Mouse (Mus musculus) intestine, postnatal 0 days (tissue): ENCODE results near the gene Ppp1r10. TPM values are rescaled to one million over a fixed set of nuclear protein-coding genes. Genes with fewer than 3 reads are reported as not detected.

ENCODE experiments used
- ATAC-seq: fragments of 200-750 bp; cut with Nextera tagmentation; 2 replicates; pipeline ENCODE4 v1.8.0; 2017; ENCODE audit warnings: mild to moderate bottlenecking, moderate TSS enrichment, moderate library complexity
- H3K27ac ChIP-seq: fragments of 300-500 bp; sonication (generic); 2 replicates; pipeline ENCODE4 v1.5.1; 2014; ENCODE audit warnings: mild to moderate bottlenecking, low read depth, low read length, moderate library complexity
- H3K27me3 ChIP-seq: fragments of 300-500 bp; sonication (generic); replicated peaks from 2 replicates; pipeline ENCODE4 v1.6.1; 2014; ENCODE audit warnings: low read length, mixed read lengths; ENCODE audit not compliant: control insufficient read depth, insufficient read depth
- H3K36me3 ChIP-seq: fragments of 300-500 bp; sonication (generic); 2 replicates; pipeline ENCODE4 v1.6.1; 2014; ENCODE audit warnings: mild to moderate bottlenecking, moderate library complexity; ENCODE audit not compliant: control insufficient read depth, insufficient read depth
- H3K4me1 ChIP-seq: fragments of 300-500 bp; sonication (generic); replicated peaks from 2 replicates; pipeline ENCODE4 v1.6.1; 2014; ENCODE audit warnings: antibody characterized with exemption, low read length, mixed read lengths; ENCODE audit not compliant: control insufficient read depth, insufficient read depth
- H3K4me2 ChIP-seq: fragments of 300-500 bp; sonication (generic); replicated peaks from 2 replicates; pipeline ENCODE4 v1.6.1; 2014; ENCODE audit warnings: low read depth, mild to moderate bottlenecking, moderate library complexity
- H3K4me3 ChIP-seq: fragments of 300-500 bp; sonication (generic); 2 replicates; pipeline ENCODE4 v1.5.1; 2014; ENCODE audit warnings: low read depth, low read length
- H3K9ac ChIP-seq: fragments of 300-500 bp; sonication (generic); 2 replicates; pipeline ENCODE4 v1.6.1; 2014; ENCODE audit warnings: mild to moderate bottlenecking, low read depth, low read length
- H3K9me3 ChIP-seq: fragments of 300-500 bp; sonication (generic); 2 replicates; pipeline ENCODE4 v1.6.1; 2016; ENCODE audit warnings: mixed run types; ENCODE audit not compliant: control insufficient read depth
- CTCF ChIP-seq: sonication (generic); IDR thresholded peaks from 2 replicates; pipeline ENCODE4 v1.5.1; 2016; ENCODE audit warnings: low read depth, mild to moderate bottlenecking, control low read depth, antibody characterized with exemption, moderate library complexity
- WGBS: fragments of 180-500 bp; shearing (Covaris S2); extraction: QIAGEN DNeasy Blood & Tissue Kit; methylation state at CpG from one replicate; pipeline ENCODE4 v1.1.7; 2014; 5-methylcytosine and 5-hydroxymethylcytosine counted together
- polyA plus RNA-seq: library from polyadenylated mRNA; unstranded; fragments of >200 nt; fragmentation: Nextera tagmentation; extraction: Ambion mirVana; gene quantifications from 2 replicates; pipeline ENCODE4 v1.2.1, GENCODE M21; 2015

Ppp1r10 gene
- polyA plus RNA-seq, 1 experiment from 2014 or later, result 14.3 TPM

DNA sequence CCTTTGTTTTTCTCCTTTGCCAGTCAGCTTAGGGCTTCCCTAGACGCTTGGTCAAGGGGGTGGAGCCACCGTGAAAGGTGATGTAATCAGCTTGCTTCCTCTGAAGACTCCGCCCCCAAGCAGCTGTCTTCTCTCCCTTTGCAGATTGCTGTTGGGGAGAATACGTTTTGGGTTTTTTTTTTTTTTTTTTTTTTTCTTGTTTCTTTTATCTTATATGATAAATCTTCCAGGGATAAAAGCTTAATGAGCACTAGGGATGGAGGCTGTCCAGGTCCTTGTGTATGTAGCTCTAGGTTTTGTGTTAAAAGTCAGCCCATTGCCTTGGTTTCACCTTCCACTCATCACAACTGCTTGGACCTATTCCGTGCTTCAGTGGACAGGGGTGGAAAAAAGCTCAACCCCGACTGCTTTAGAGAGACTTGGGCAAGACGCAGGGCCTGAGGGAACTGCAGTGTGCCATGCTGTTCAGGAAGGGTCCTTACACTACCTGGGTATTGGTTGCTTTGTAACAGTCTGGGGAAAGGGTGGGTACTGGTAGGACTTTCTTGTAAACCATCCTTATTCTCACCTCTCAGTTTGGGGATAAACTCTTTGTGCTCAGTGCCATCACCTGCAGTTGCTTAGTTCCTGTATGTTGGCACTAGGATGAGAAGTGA, 3.0 kb downstream of the Ppp1r10 start:
- Histone ChIP-seq H3K36me3 (peaks cover 10% of the 10 kb centered on the region), H3K9ac (peak overlapping the region; percentile 93), H3K4me2 (peak overlapping the region; percentile 69), H3K4me1 (peaks cover 7% of the 10 kb centered on the region; the same call in 1 of the 2 replicates), H3K27me3 (no peaks in the 10 kb centered on the region), H3K27ac (peak overlapping the region; percentile 95), H3K4me3 (peak overlapping the region; percentile 86), H3K9me3 (no peaks in the 10 kb centered on the region)
- WGBS, result 10% methylated on average over 7 of the region's 7 CpGs
- no peak for TF ChIP-seq CTCF
- peak; percentile 16 for ATAC-seq

- H3K27me3 ChIP-seq, result no peaks in the 10 kb centered on the region
- no peak for TF ChIP-seq CTCF
- H3K9me3 ChIP-seq, result no peaks in the 10 kb centered on the region
- H3K4me1 ChIP-seq, result peaks cover 7% of the 10 kb centered on the region; the same call in 1 of the 2 replicates
- H3K36me3 ChIP-seq, result peaks cover 17% of the 10 kb centered on the region
- no peak overlapping the region for H3K27ac ChIP-seq
- H3K4me2 ChIP-seq, result peak overlapping the region; percentile 69
- no peak for ATAC-seq
- 19% methylated on average over 6 of the region's 6 CpGs for WGBS
- H3K9ac ChIP-seq, result peak overlapping the region; percentile 93; the same call in 1 of the 2 replicates
- peak overlapping the region; percentile 27; the same call in 1 of the 2 replicates for H3K4me3 ChIP-seq
Observed at GRCm38 (mm10) chr17:35919864-35920301, 3.6 kb downstream of the Ppp1r10 start.

DNA sequence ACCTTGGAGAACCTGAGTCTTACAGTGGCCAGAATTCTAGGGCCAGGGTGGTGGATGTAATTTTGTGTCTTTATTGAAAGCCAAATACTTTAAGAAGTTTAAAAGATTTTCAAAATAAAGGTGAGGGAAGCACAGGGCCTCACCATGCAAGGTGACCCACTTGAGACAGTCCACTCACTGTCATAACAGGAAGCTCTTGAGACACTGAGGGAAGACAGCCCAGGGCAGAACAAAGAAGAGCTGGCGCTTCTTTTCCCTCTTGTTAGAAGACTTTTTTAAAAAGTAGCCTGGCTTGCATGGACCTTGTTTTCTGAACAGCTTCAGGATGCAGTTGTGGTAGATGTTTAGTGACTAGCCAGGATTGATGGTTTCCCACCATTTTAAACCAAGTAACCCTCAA, 4.2 kb downstream of the Ppp1r10 start:
- Histone ChIP-seq H3K9ac (no peak overlapping the region), H3K4me3 (no peak overlapping the region), H3K36me3 (peaks cover 22% of the 10 kb centered on the region), H3K9me3 (no peaks in the 10 kb centered on the region), H3K27ac (no peak overlapping the region), H3K27me3 (no peaks in the 10 kb centered on the region), H3K4me2 (no peak overlapping the region), H3K4me1 (peaks cover 7% of the 10 kb centered on the region; the same call in 1 of the 2 replicates)
- no peak for ATAC-seq
- TF ChIP-seq CTCF, result no peak
- 67% methylated on average over 1 of the region's 1 CpGs for WGBS

DNA sequence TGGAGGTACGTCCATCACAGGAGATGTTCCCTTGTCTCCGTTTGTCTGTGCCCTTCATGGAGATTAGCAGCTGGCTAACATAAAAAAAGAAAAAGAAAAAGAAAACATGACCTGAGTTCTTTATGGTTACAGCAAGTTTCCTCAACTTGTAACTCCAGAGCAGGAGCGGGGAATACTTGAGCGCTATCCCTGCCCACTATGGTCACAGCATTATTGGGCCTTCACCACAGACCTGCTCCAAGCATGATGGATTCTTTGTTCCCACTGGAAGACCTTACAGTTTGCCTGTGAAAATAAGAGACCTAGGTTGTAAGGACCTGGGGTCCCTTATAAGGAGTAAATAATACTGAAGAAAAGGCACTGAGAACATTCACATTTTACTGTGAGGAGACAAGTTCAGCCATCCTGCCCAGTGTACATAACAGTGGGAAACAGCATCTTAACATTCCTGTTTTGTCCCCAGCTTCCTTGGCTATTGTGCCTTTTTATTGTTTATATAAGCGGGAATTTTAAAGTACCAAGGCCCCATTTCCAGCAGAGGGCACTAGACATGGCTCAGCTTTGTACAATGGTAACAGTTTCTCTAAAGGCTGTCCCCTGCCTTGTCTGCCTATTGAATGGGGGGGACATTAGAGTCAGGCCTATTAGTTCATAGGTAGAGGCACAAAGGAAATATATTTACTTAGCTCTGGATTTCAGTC, 4.8 kb downstream of the Ppp1r10 start:
- no peak overlapping the region for H3K4me3 ChIP-seq
- H3K27ac ChIP-seq, result peak overlapping the region; percentile 12; the same call in 1 of the 2 replicates
- WGBS, result 71% methylated on average over 5 of the region's 5 CpGs
- H3K4me2 ChIP-seq, result no peak overlapping the region
- H3K4me1 ChIP-seq, result peaks cover 4% of the 10 kb centered on the region; the same call in 1 of the 2 replicates
- no peak overlapping the region for H3K9ac ChIP-seq
- TF ChIP-seq CTCF, result peak; percentile 77
- ATAC-seq, result no peak
- H3K36me3 ChIP-seq, result peaks cover 25% of the 10 kb centered on the region
- H3K27me3 ChIP-seq, result no peaks in the 10 kb centered on the region
- no peaks in the 10 kb centered on the region for H3K9me3 ChIP-seq

DNA sequence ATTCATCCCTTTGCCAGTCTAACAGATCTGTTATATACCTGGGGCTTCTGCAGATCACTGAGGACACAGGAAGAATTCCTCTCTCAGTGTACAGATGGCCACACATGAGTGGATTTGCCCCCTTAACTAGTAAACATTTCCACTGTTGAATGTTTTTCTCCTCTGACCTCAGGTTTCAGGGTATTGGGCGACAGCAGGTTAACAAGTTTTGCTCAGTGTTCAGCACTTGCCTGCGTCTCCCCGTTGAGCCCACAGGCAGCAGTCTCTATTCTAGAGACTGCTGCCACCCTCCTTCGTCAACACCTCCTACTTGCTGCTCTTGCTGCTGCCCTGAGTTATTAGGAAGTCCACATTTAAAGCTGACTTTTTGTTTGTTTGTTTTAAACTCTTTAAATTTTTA, 5.5 kb downstream of the Ppp1r10 start:
- peaks cover 32% of the 10 kb centered on the region for H3K36me3 ChIP-seq
- no peak overlapping the region for H3K4me3 ChIP-seq
- H3K4me1 ChIP-seq, result peaks cover 4% of the 10 kb centered on the region; the same call in 1 of the 2 replicates
- ATAC-seq, result no peak
- peak overlapping the region; percentile 22; the same call in 1 of the 2 replicates for H3K27ac ChIP-seq
- no peaks in the 10 kb centered on the region for H3K9me3 ChIP-seq
- H3K9ac ChIP-seq, result no peak overlapping the region
- 83% methylated on average over 4 of the region's 4 CpGs for WGBS
- TF ChIP-seq CTCF, result no peak
- no peak overlapping the region for H3K4me2 ChIP-seq
- no peaks in the 10 kb centered on the region for H3K27me3 ChIP-seq

DNA sequence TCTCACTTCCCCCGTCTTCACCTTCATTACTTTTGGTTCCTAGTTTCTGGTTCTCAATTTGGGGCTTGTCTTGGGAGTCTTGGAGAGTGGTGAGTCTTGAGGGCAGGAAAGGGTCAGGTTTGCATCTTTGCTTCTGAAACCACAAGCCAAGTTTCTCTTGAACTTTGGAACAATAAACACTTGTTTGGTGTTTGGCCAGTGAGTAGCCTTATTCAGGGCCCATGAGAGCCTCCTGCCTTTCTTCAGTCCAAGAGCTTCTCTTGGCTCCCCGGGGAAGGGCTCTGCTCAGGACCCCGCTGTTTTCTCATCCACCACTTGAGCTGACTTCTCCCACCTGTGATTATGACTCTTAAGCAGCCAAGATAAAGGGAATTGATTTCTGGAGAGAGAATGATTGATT, 6.3 kb downstream of the Ppp1r10 start:
- no peak for TF ChIP-seq CTCF
- WGBS, result 71% methylated on average over 3 of the region's 3 CpGs
- H3K27ac ChIP-seq, result no peak overlapping the region
- H3K36me3 ChIP-seq, result peaks cover 36% of the 10 kb centered on the region
- no peaks in the 10 kb centered on the region for H3K9me3 ChIP-seq
- H3K4me3 ChIP-seq, result no peak overlapping the region
- H3K9ac ChIP-seq, result no peak overlapping the region
- no peaks in the 10 kb centered on the region for H3K27me3 ChIP-seq
- no peak for ATAC-seq
- peaks cover 4% of the 10 kb centered on the region; the same call in 1 of the 2 replicates for H3K4me1 ChIP-seq
- H3K4me2 ChIP-seq, result no peak overlapping the region
